Mouse (Mus musculus) forebrain, embryonic 13.5 days (tissue): ENCODE data around the gene Pusl1. TPM values are rescaled to one million over a fixed set of nuclear protein-coding genes. Genes with fewer than 3 reads are reported as not detected.

Experiments used
- ATAC-seq: fragments of 200-750 bp; cut with Nextera tagmentation; 2 replicates; pipeline ENCODE4 v1.8.0; 2017
- H3K27ac ChIP-seq: fragments of 300-500 bp; sonication (generic); 2 replicates; pipeline ENCODE4 v1.5.1; 2015; ENCODE audit warnings: inconsistent platforms, mild to moderate bottlenecking, moderate library complexity
- H3K27me3 ChIP-seq: fragments of 300-500 bp; sonication (generic); 2 replicates; pipeline ENCODE4 v1.6.1; 2015; ENCODE audit warnings: mild to moderate bottlenecking, inconsistent platforms
- H3K36me3 ChIP-seq: fragments of 300-500 bp; sonication (generic); 2 replicates; pipeline ENCODE4 v1.6.1; 2015; ENCODE audit warnings: mild to moderate bottlenecking, inconsistent platforms; ENCODE audit not compliant: poor library complexity, severe bottlenecking
- H3K4me1 ChIP-seq: fragments of 300-500 bp; sonication (generic); 2 replicates; pipeline ENCODE4 v1.6.1; 2015; ENCODE audit warnings: inconsistent platforms
- H3K4me2 ChIP-seq: fragments of 300-500 bp; sonication (generic); 2 replicates; pipeline ENCODE4 v1.6.1; 2015; ENCODE audit warnings: inconsistent platforms, mild to moderate bottlenecking, moderate library complexity
- H3K4me3 ChIP-seq: fragments of 300-500 bp; sonication (generic); 2 replicates; pipeline ENCODE4 v1.5.1; 2015; ENCODE audit warnings: mild to moderate bottlenecking, inconsistent platforms
- H3K9ac ChIP-seq: fragments of 300-500 bp; sonication (generic); 2 replicates; pipeline ENCODE4 v1.6.1; 2015; ENCODE audit warnings: mild to moderate bottlenecking, inconsistent platforms
- H3K9me3 ChIP-seq: fragments of 300-500 bp; sonication (generic); replicated peaks from 2 replicates; pipeline ENCODE4 v1.6.1; 2016; ENCODE audit warnings: inconsistent platforms
- WGBS: fragments of 180-500 bp; shearing (Covaris S2); methylation state at CpG from one replicate; pipeline ENCODE4 v1.1.7; 2015; 5-methylcytosine and 5-hydroxymethylcytosine counted together
- polyA plus RNA-seq: library from polyadenylated mRNA; unstranded; fragments of >200 nt; fragmentation: Nextera tagmentation; extraction: Ambion mirVana; gene quantifications from 2 replicates; pipeline ENCODE4 v1.2.1, GENCODE M21; 2015

Gene Pusl1
- polyA plus RNA-seq, 1 experiment from 2014 or later = 46.5 TPM

GRCm38 (mm10) chr4:155895826-155896225 lies 4.2 kb upstream of the Pusl1 start:
- H3K36me3 ChIP-seq = peaks cover 46% of the 10 kb centered on the region
- no peak overlapping the region for H3K9ac ChIP-seq
- no peaks in the 10 kb centered on the region for H3K9me3 ChIP-seq
- no peak overlapping the region for H3K27ac ChIP-seq
- H3K4me1 ChIP-seq = peaks cover 38% of the 10 kb centered on the region
- 0 out of 2 replicates have a peak overlapping the region, but pooled peaks have one; percentile 96 for H3K4me3 ChIP-seq
- H3K4me2 ChIP-seq = peak overlapping the region; percentile 99
- H3K27me3 ChIP-seq = no peaks in the 10 kb centered on the region
- ATAC-seq = no peak
- 98% methylated on average over 4 of the region's 4 CpGs for WGBS

- peak overlapping the region; percentile 96 for H3K4me3 ChIP-seq
- H3K9me3 ChIP-seq = no peaks in the 10 kb centered on the region
- peak overlapping the region; percentile 99 for H3K4me2 ChIP-seq
- no peak for ATAC-seq
- H3K27ac ChIP-seq = 0 out of 2 replicates have a peak overlapping the region, but pooled peaks have one; percentile 5
- whole genome bisulfite sequencing = 45% methylated on average over 6 of the region's 6 CpGs
- no peaks in the 10 kb centered on the region for H3K27me3 ChIP-seq
- peak overlapping the region; percentile 49 for H3K9ac ChIP-seq
- peaks cover 40% of the 10 kb centered on the region for H3K36me3 ChIP-seq
- H3K4me1 ChIP-seq = peaks cover 44% of the 10 kb centered on the region
These were observed 3.6 kb upstream of the Pusl1 start for GRCm38 (mm10) chr4:155895216-155895615.

- H3K36me3 ChIP-seq = peaks cover 39% of the 10 kb centered on the region
- peak overlapping the region; percentile 96 for H3K4me3 ChIP-seq
- H3K4me1 ChIP-seq = peaks cover 52% of the 10 kb centered on the region
- no peaks in the 10 kb centered on the region for H3K9me3 ChIP-seq
- WGBS = 44% methylated on average over 8 of the region's 8 CpGs
- peak overlapping the region; percentile 99 for H3K4me2 ChIP-seq
- 0 out of 2 replicates have a peak overlapping the region, but pooled peaks have one; percentile 5 for H3K27ac ChIP-seq
- peak overlapping the region; percentile 49 for H3K9ac ChIP-seq
- no peak for ATAC-seq
- H3K27me3 ChIP-seq = no peaks in the 10 kb centered on the region
These were observed 2.8 kb upstream of the Pusl1 start for GRCm38 (mm10) chr4:155894311-155894881.

GRCm38 (mm10) chr4:155893212-155893690 lies 1.7 kb upstream of the Pusl1 start:
- whole genome bisulfite sequencing = 64% methylated on average over 8 of the region's 8 CpGs
- Histone ChIP-seq H3K4me1 (peaks cover 54% of the 10 kb centered on the region), H3K9me3 (no peaks in the 10 kb centered on the region), H3K4me3 (peak overlapping the region; percentile 96), H3K9ac (peak overlapping the region; percentile 94), H3K36me3 (peaks cover 39% of the 10 kb centered on the region), H3K4me2 (peak overlapping the region; percentile 99), H3K27ac (no peak overlapping the region), H3K27me3 (no peaks in the 10 kb centered on the region)
- no peak for ATAC-seq

DNA sequence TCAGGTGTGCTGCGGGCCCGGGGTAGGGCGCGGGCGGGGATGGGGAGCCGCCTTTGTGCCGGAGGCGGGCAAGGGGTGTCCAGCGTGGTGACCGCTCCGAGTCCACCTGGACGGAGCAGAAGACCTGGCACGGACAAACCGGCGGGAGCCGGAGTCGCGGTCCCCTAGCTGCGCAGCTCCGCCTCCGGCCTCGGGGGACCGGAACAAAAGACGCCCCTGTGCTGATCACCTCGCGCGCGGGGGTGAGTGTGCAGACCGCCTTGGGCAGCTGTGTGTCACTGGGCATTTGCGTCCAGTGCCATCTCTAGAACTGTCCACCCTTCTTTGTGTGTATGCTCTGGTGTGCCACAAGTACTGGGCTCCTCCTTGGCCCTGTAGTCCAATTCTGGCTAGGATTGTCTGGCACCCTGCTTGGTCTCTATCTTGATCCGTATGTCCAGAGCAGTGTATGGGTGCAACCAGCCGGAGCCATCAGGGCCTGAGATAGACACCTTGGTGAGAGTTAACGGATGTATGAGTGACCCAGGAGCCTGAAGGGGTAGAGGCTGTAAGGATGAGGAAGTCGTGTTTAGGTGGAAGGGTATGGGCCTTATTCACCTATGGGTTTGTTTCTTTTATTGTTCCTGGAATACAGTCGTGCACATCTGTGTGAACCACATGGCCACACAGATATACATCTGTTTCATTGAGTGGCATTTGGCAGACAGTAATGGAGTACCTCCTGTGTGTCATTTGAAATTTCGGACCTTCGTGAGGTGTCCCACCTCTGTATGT lies 1.0 kb upstream of the Pusl1 start:
- Histone ChIP-seq H3K36me3 (peaks cover 40% of the 10 kb centered on the region), H3K4me3 (peak overlapping the region; percentile 96), H3K4me1 (peaks cover 54% of the 10 kb centered on the region), H3K27me3 (no peaks in the 10 kb centered on the region), H3K4me2 (peak overlapping the region; percentile 99), H3K9ac (peak overlapping the region; percentile 94), H3K27ac (peak overlapping the region; percentile 99), H3K9me3 (no peaks in the 10 kb centered on the region)
- peak; percentile 34; the same call in 1 of the 2 replicates for ATAC-seq
- 5% methylated on average over 36 of the region's 37 CpGs for WGBS

DNA sequence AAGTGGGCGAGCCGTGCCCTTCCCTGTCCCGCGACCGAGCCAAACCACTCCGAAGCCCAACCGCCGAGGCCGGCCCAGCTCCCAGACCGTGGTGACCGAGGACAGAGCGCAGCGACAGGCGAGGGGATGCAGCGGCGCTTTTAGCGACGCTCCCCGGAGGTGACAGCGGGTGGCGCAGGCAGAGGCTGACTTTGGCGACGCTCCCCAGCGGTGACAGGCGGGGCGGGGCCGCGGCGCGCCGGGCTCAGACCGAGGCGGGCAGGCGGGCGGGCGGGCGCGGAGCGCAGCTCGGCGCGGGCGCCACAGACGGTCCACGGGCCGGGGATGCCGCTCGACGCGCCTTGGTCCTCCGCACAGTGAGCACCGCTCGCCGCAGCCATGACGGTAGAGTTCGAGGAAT lies 436 bp upstream of the Pusl1 start:
- Histone ChIP-seq H3K9ac (peak overlapping the region; percentile 94), H3K9me3 (no peaks in the 10 kb centered on the region), H3K36me3 (peaks cover 44% of the 10 kb centered on the region), H3K4me3 (peak overlapping the region; percentile 96), H3K27ac (peak overlapping the region; percentile 99), H3K27me3 (no peaks in the 10 kb centered on the region), H3K4me2 (peak overlapping the region; percentile 99), H3K4me1 (peaks cover 54% of the 10 kb centered on the region)
- WGBS = under 1% methylated on average over 56 of the region's 56 CpGs
- peak; percentile 93 for ATAC-seq

DNA sequence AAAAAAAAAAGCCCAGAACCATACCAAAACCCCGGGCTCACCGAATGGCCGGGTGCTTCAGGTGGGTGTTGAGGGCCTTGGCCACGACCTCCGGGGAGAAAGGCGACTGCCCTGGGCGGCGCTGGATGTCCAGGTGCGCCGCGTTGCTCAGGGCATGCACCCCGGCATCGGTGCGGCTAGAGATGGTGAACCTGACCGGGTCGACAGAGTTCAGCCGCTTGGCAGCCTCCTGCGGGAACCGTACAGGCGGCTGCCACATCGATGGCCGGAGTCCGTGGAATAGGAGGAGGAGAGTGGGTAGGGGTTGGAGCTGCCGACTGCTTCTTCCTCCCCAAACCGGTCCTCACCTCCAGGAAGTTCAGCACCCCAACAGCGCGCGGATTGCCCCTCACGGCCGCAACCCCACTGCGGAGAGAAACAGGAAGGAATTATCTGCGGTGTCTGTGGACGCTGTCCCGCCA lies 540 bp downstream of the Pusl1 start:
- peaks cover 54% of the 10 kb centered on the region for H3K4me1 ChIP-seq
- 2% methylated on average over 34 of the region's 34 CpGs for whole genome bisulfite sequencing
- H3K4me2 ChIP-seq = peak overlapping the region; percentile 99
- H3K9ac ChIP-seq = peak overlapping the region; percentile 94
- H3K9me3 ChIP-seq = no peaks in the 10 kb centered on the region
- no peaks in the 10 kb centered on the region for H3K27me3 ChIP-seq
- peak overlapping the region; percentile 96 for H3K4me3 ChIP-seq
- no peak for ATAC-seq
- H3K36me3 ChIP-seq = peaks cover 44% of the 10 kb centered on the region
- no peak overlapping the region for H3K27ac ChIP-seq

GRCm38 (mm10) chr4:155889316-155889715 lies 2.3 kb downstream of the Pusl1 start:
- 81% methylated on average over 5 of the region's 5 CpGs for WGBS
- no peak for ATAC-seq
- Histone ChIP-seq H3K36me3 (peaks cover 54% of the 10 kb centered on the region), H3K4me3 (no peak overlapping the region), H3K9ac (no peak overlapping the region), H3K27ac (no peak overlapping the region), H3K27me3 (no peaks in the 10 kb centered on the region), H3K9me3 (no peaks in the 10 kb centered on the region), H3K4me2 (no peak overlapping the region), H3K4me1 (peaks cover 39% of the 10 kb centered on the region)

DNA sequence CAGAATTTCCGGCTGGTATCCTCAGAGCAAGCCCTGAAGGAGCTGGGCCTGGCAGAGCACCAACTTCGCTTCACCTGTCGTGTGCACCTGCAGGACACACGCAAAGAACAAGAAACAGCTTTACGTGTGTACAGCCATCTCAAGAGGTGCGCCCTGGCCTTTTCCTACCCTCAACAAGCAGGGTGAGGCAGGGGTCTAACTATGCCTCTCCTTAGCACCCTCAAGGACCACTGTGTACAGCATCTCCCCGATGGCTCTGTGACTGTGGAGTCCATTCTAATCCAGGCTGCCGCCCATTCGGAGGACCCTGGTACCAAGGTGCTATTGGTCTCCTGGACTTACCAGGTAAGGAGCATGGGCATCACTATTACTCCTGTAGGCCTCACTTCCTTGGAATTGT lies 3.4 kb downstream of the Pusl1 start:
- no peak overlapping the region for H3K27ac ChIP-seq
- H3K4me3 ChIP-seq = 0 out of 2 replicates have a peak overlapping the region, but pooled peaks have one; percentile 0
- no peak overlapping the region for H3K4me2 ChIP-seq
- H3K9ac ChIP-seq = no peak overlapping the region
- H3K27me3 ChIP-seq = no peaks in the 10 kb centered on the region
- 94% methylated on average over 9 of the region's 9 CpGs for WGBS
- no peak for ATAC-seq
- peaks cover 27% of the 10 kb centered on the region for H3K4me1 ChIP-seq
- H3K36me3 ChIP-seq = peaks cover 54% of the 10 kb centered on the region
- no peaks in the 10 kb centered on the region for H3K9me3 ChIP-seq

- H3K4me3 ChIP-seq = no peak overlapping the region
- whole genome bisulfite sequencing = 89% methylated on average over 10 of the region's 10 CpGs
- H3K36me3 ChIP-seq = peaks cover 58% of the 10 kb centered on the region
- H3K27me3 ChIP-seq = no peaks in the 10 kb centered on the region
- no peak overlapping the region for H3K9ac ChIP-seq
- H3K4me1 ChIP-seq = peaks cover 22% of the 10 kb centered on the region
- H3K4me2 ChIP-seq = no peak overlapping the region
- no peak overlapping the region for H3K27ac ChIP-seq
- H3K9me3 ChIP-seq = no peaks in the 10 kb centered on the region
- no peak for ATAC-seq
These were observed 3.9 kb downstream of the Pusl1 start for GRCm38 (mm10) chr4:155887674-155888073.

- WGBS = 93% methylated on average over 5 of the region's 5 CpGs
- Histone ChIP-seq H3K4me2 (no peak overlapping the region), H3K4me1 (peaks cover 21% of the 10 kb centered on the region), H3K36me3 (peaks cover 60% of the 10 kb centered on the region), H3K27ac (no peak overlapping the region), H3K9ac (no peak overlapping the region), H3K9me3 (no peaks in the 10 kb centered on the region), H3K4me3 (no peak overlapping the region), H3K27me3 (no peaks in the 10 kb centered on the region)
- no peak for ATAC-seq
These were observed 5.3 kb downstream of the Pusl1 start for GRCm38 (mm10) chr4:155886330-155886729.

- ATAC-seq = no peak
- 84% methylated on average over 3 of the region's 3 CpGs for WGBS
These were observed 8.0 kb downstream of the Pusl1 start for GRCm38 (mm10) chr4:155883587-155883986.

More at GRCm38 (mm10) chr4:155883587-155883986, 8.0 kb downstream of the Pusl1 start:
- Histone ChIP-seq H3K4me3 (no peak overlapping the region), H3K4me2 (no peak overlapping the region), H3K27me3 (no peaks in the 10 kb centered on the region), H3K36me3 (peaks cover 58% of the 10 kb centered on the region), H3K9ac (no peak overlapping the region), H3K9me3 (no peaks in the 10 kb centered on the region), H3K4me1 (no peaks in the 10 kb centered on the region), H3K27ac (no peak overlapping the region)
